Comparison of ENCODE assay signal across 8 mouse cellular contexts in the genomic region with DNA sequence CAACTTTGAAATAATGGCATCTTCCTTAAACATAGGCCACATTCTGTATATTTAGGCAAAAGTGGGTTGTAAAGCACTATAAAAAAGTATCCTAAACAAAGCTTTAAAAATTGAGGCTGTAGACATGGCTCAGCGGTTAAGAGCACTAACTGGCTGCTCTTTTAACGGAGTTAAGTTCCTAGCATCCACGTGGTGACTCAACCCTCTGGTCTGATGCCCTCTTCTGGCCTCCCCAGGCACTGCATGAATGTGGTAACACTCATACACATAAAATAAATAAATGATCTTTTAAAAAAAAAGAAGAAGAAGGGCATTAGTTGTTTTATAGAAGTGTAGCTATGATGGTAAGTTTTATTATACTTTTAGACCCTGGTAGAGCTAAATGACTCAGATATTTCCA. TPM values are rescaled to one million over a fixed set of nuclear protein-coding genes. Genes with fewer than 3 reads are reported as not detected.
DNase-seq lines count a peak whose midpoint lies in the region; ATAC-seq and TF ChIP-seq lines count a peak whose summit lies in the region.

No protein-coding gene starts in this region.

- 35% methylated on average over 3 of the region's 3 CpGs for WGBS in cerebellum, adult 2 months
- 40% methylated on average over 3 of the region's 3 CpGs for WGBS in midbrain, embryonic 10.5 days
- 38% methylated on average over 3 of the region's 3 CpGs for WGBS in midbrain, embryonic 13.5 days
- 39% methylated on average over 3 of the region's 3 CpGs for WGBS in lung, embryonic 14.5 days

- no peaks in the 10 kb centered on the region for H3K9me3 ChIP-seq in midbrain, embryonic 10.5 days (replicated peaks)
- no peaks in the 10 kb centered on the region for H3K9me3 ChIP-seq in midbrain, embryonic 13.5 days
- H3K9me3 ChIP-seq in lung, embryonic 14.5 days (ENCODE audit: low read depth, low read length), result no peaks in the 10 kb centered on the region

- H3K4me3 ChIP-seq in cerebellum, adult 2 months (replicated peaks; ENCODE audit: insufficient read depth, low read depth, low read length), result no peak overlapping the region
- no peak overlapping the region for H3K4me3 ChIP-seq in midbrain, embryonic 10.5 days
- H3K4me3 ChIP-seq in midbrain, embryonic 13.5 days (replicated peaks), result no peak overlapping the region
- H3K4me3 ChIP-seq in lung, embryonic 14.5 days (ENCODE audit: low read depth, low read length), result no peak overlapping the region

- H3K9ac ChIP-seq in midbrain, embryonic 13.5 days (replicated peaks), result no peak overlapping the region
- H3K9ac ChIP-seq in lung, embryonic 14.5 days, result no peak overlapping the region

- TF ChIP-seq POLR2A in cerebellum, adult 2 months (IDR thresholded peaks at IDR 0.05; ENCODE audit: borderline replicate concordance, insufficient read depth, low read length), result no peak

- no peak overlapping the region for H3K4me2 ChIP-seq in midbrain, embryonic 13.5 days (replicated peaks)
- no peak overlapping the region for H3K4me2 ChIP-seq in lung, embryonic 14.5 days

- peak; percentile 61 for TF ChIP-seq CTCF in cerebellum, adult 2 months (IDR thresholded peaks at IDR 0.05; ENCODE audit: borderline replicate concordance, insufficient read depth, low read depth, low read length)
- peak; percentile 67 for TF ChIP-seq CTCF in lung, embryonic 14.5 days (IDR thresholded peaks at IDR 0.05; ENCODE audit: low read depth)

- intact Hi-C loops in gastrocnemius, postnatal 36 days (cut with DNase I), result loop anchor here (10.0 kb wide), 1 partner anchor 298 kb away; no protein-coding TSS in a partner anchor

- no peaks in the 10 kb centered on the region for H3K27me3 ChIP-seq in cerebellum, adult 2 months (ENCODE audit: control insufficient read depth, insufficient read depth, low read length)
- H3K27me3 ChIP-seq in midbrain, embryonic 10.5 days (ENCODE audit: low read depth, poor library complexity, severe bottlenecking), result no peaks in the 10 kb centered on the region
- H3K27me3 ChIP-seq in midbrain, embryonic 13.5 days, result no peaks in the 10 kb centered on the region
- no peaks in the 10 kb centered on the region for H3K27me3 ChIP-seq in lung, embryonic 14.5 days (ENCODE audit: insufficient read depth, low read length)

- H3K4me1 ChIP-seq in cerebellum, adult 2 months (ENCODE audit: control insufficient read depth, insufficient read depth, low read length), result peaks cover 14% of the 10 kb centered on the region
- peaks cover 14% of the 10 kb centered on the region for H3K4me1 ChIP-seq in midbrain, embryonic 10.5 days
- H3K4me1 ChIP-seq in midbrain, embryonic 13.5 days (replicated peaks), result peaks cover 16% of the 10 kb centered on the region
- H3K4me1 ChIP-seq in lung, embryonic 14.5 days (ENCODE audit: insufficient read depth), result peaks cover 1% of the 10 kb centered on the region; the same call in 1 of the 2 replicates

- no peak overlapping the region for H3K27ac ChIP-seq in cerebellum, adult 2 months (ENCODE audit: insufficient read depth, low read length)
- no peak overlapping the region for H3K27ac ChIP-seq in midbrain, embryonic 10.5 days (replicated peaks)
- H3K27ac ChIP-seq in midbrain, embryonic 13.5 days, result no peak overlapping the region
- H3K27ac ChIP-seq in lung, embryonic 14.5 days (ENCODE audit: low read depth), result no peak overlapping the region

- peaks cover 56% of the 10 kb centered on the region for H3K36me3 ChIP-seq in midbrain, embryonic 10.5 days
- peaks cover 7% of the 10 kb centered on the region for H3K36me3 ChIP-seq in midbrain, embryonic 13.5 days
- H3K36me3 ChIP-seq in lung, embryonic 14.5 days (ENCODE audit: insufficient read depth), result peaks cover 8% of the 10 kb centered on the region

- no peak for ATAC-seq in midbrain, embryonic 13.5 days
- no peak for ATAC-seq in lung, embryonic 14.5 days (ENCODE audit: insufficient read depth)

- peak; percentile 36 to 62 for DNase-seq in cerebellum, adult 2 months
- DNase-seq in cerebellum, adult 8-10 months, result no peak
- DNase-seq in midbrain, embryonic 10.5 days (ENCODE audit: low spot score), result peak; percentile 21
- DNase-seq in adrenal gland, postnatal 25 days, result peak; percentile 72
- peak; percentile 33 to 50 for DNase-seq in gastrocnemius, postnatal 36 days
- peak; percentile 75 for DNase-seq in lung, embryonic 14.5 days
- DNase-seq in spleen, postnatal 36 days (ENCODE audit: low spot score in 2 of 2), result peak; percentile 46 to 69

RNA-seq across cellular contexts. Expression of gene Nampt, which starts 7.6 kb away (rescaled TPM):
- polyA plus RNA-seq in cerebellum, adult 2 months (2012; rRNA removed), result 29.8 and 30.2 TPM in 2 replicates
- polyA plus RNA-seq in midbrain, embryonic 10.5 days (2016; fragmentation: Nextera tagmentation; extraction: Ambion mirVana), result 36.0 and 40.9 TPM in 2 replicates
- 30.6 and 36.4 TPM in 2 replicates for polyA plus RNA-seq in midbrain, embryonic 13.5 days (2015; fragmentation: Nextera tagmentation; extraction: Ambion mirVana)
- total RNA-seq in adrenal gland, postnatal 25 days (2021), result 95.2 and 98.7 TPM in 2 replicates
- total RNA-seq in gastrocnemius, postnatal 36 days (2021), result 10 to 100 TPM; 73.1 to 74.3 TPM
- 31.7 and 33.7 TPM in 2 replicates for polyA plus RNA-seq in lung, embryonic 14.5 days (2014; fragmentation: Nextera tagmentation; extraction: Ambion mirVana)
